Mouse (Mus musculus): ENCODE measurements at regions not wholly inside any gene's neighbourhood (a gene's known extent, or its start where the extent isn't known, plus 50 kb on each side); places are given as distances from the start of the nearest gene placed in this dataset.

GRCm38 (mm10) chr16:30118876-30119275 is 54.7 kb downstream of the Hes1 start:
- DNase-seq, result no peak

GRCm38 (mm10) chr16:30120330-30121265 is 56.4 kb downstream of the Hes1 start:
- no peak for DNase-seq

- no peak for DNase-seq
These were observed 57.4 kb downstream of the Hes1 start for GRCm38 (mm10) chr16:30121596-30121995.

- DNase-seq, result no peak
These were observed 58.3 kb downstream of the Hes1 start for GRCm38 (mm10) chr16:30122211-30123070.

- no peak for DNase-seq
These were observed 62.8 kb downstream of the Hes1 start for GRCm38 (mm10) chr16:30127015-30127414.

GRCm38 (mm10) chr16:30128787-30129186 is 64.6 kb downstream of the Hes1 start:
- DNase-seq, result no peak

- no peak for DNase-seq
These were observed 65.3 kb downstream of the Hes1 start for GRCm38 (mm10) chr16:30129218-30130112.

GRCm38 (mm10) chr16:30130113-30130471 is 65.9 kb downstream of the Hes1 start:
- no peak for DNase-seq

GRCm38 (mm10) chr16:30132086-30132485 is 67.9 kb downstream of the Hes1 start:
- no peak for DNase-seq

GRCm38 (mm10) chr16:30134642-30135165 is 70.5 kb downstream of the Hes1 start:
- no peak for DNase-seq

GRCm38 (mm10) chr16:30136849-30137248 is 72.7 kb downstream of the Hes1 start:
- DNase-seq, result no peak

GRCm38 (mm10) chr16:30137812-30138211 is 73.6 kb downstream of the Hes1 start:
- DNase-seq, result no peak

GRCm38 (mm10) chr16:30144818-30145464 is 80.8 kb downstream of the Hes1 start:
- DNase-seq, result no peak

GRCm38 (mm10) chr16:30145465-30146207 is 81.5 kb downstream of the Hes1 start:
- DNase-seq, result no peak

- DNase-seq, result no peak
These were observed 82.0 kb downstream of the Hes1 start for GRCm38 (mm10) chr16:30146208-30146525.

GRCm38 (mm10) chr16:30147296-30147695 is 83.1 kb downstream of the Hes1 start:
- DNase-seq, result no peak

- no peak for DNase-seq
These were observed 86.9 kb downstream of the Hes1 start for GRCm38 (mm10) chr16:30151104-30151503.

- DNase-seq, result no peak
These were observed 90.9 kb downstream of the Hes1 start for GRCm38 (mm10) chr16:30155070-30155469.

- no peak for DNase-seq
These were observed 91.5 kb downstream of the Hes1 start for GRCm38 (mm10) chr16:30155486-30156246.

GRCm38 (mm10) chr16:30158184-30158583 is 94.0 kb downstream of the Hes1 start:
- no peak for DNase-seq
